Mouse (Mus musculus): Measurements from ENCODE around the gene Olfr618. TPM values are rescaled to one million over a fixed set of nuclear protein-coding genes. Genes with fewer than 3 reads are reported as not detected.

Gene Olfr618
- not detected for polyA plus RNA-seq (2014; fragmentation: Illumina TruSeq; extraction: RNeasy Lipid Tissue Mini Kit (QIAGEN cat#74804); ENCODE audit: insufficient read depth, low read depth, low replicate concordance)

DNA sequence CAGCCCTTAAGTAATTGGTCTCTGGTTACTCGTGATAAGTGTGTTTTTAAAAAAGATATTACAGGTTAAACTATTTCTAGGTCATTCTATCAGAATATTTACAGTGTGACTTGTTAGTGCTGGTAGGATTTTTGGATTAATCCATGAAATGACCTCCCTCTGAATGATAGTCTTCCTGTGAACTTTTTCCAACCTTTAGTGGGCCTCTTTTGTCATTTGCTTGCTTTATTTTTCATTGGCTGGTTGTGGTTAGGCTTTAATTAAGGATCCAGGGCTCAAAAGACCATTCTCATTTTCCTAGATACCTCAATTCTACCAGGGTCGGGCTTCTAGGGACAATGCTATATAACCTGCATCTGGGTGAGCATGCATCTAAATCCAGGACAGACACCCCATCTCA, at the start of gene Olfr618:
Olfr618 (plus strand) TSS at position 301 of the 400 bp plus-strand sequence.

DNA sequence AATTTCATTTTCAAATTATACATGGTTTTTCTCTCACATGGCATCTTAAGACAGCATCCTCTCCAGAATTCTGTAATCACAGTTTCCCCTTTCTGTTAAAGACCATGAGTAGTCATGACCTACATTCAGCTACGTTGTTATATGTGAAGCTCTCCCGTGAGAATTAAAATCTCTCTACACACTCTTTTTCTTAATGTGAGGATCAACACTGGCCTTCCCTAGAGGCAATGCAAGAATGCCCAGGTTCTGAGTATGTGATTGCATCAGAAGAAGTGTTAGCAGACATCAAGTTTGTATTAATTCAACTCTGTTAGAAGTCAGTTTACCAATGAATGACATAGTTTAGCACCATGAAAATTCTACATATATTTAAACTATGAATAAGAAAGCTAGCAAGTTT, 47.3 kb upstream of the Olfr618 start, which contains the start of gene Olfr612:
Olfr612 (minus strand) TSS at position 101 of the 400 bp plus-strand sequence.

DNA sequence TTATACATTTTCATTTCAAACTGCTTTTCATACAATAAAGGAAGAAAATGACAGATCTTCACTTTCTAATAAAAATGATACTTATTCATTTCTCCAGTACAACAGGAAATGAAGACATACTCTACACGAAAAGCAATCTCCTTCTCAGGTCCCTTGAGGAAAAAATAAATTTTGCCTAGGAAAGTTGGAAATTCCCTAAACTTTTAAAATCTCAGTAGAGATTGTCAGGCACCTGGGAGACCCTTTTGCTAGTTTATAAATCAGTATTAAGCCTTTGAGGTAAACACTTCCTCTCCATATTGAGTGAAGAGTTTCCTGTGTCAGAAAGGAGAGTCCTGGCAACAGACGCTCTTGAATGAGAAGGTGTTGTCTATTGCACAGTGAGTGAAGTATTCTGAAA, 42.1 kb upstream of the Olfr618 start, which contains the start of gene Olfr613:
Olfr613 (plus strand) TSS at position 301 of the 400 bp plus-strand sequence.

DNA sequence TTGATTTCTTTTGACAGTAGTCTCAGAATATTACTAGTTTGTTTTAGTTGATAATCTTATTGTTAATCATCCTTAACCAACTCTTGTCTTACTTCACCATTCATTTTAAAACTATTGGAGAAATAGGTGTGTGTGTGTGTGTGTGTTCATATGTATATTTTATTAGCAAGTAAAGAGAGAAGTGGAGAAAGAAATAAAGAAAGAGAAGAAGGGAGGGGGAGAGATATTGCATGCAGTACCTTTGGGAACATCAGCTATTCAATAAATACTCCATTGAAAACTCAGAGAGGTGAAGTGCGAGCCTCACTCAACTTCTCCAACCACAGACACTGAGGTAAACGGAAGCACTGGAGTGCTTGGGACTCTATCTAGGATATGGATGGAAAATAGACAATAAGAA, 34.1 kb upstream of the Olfr618 start, which contains the start of gene Olfr615:
Olfr615 (plus strand) TSS at position 301 of the 400 bp plus-strand sequence.

DNA sequence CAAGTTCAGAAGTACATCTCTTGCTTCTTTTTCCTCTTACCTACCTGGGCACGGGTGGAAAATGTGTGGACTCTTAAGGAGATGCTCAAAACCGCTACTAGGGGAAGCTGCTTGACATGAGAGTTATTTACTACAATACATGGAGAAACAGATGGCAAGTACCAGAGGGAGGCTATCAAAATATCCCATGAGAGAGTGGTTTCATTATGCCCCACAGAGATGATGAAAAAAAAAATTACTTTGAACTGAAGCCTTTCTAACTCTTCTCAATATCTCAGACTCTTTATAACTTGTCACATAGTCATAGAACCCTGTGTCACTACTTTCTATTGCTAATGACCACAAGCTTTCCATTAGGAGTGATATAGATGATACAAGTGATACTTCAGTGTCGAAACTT, 20.9 kb upstream of the Olfr618 start, which contains the start of gene Olfr616:
Olfr616 (minus strand) TSS at position 101 of the 400 bp plus-strand sequence.

DNA sequence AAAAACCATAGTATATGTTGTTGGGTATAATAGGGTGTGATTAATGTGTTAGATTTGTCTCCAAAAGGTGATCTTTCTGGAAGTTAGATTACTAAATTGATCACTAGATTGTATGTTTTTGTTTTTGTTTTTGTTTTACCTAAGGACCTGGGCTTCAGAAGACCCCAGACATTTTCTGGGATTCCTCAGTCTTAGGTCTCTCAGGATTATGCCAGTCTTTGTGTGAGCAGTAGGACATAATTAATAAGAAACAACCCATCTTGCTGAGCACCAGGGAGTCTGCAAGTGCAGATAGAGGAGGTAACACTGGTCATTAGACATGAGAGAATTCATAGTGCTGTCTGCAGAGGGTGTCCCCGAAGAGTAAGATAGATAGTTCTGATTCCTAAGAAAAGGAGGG, 17.1 kb upstream of the Olfr618 start, which contains the start of gene Olfr617:
Olfr617 (plus strand) TSS at position 301 of the 400 bp plus-strand sequence.

DNA sequence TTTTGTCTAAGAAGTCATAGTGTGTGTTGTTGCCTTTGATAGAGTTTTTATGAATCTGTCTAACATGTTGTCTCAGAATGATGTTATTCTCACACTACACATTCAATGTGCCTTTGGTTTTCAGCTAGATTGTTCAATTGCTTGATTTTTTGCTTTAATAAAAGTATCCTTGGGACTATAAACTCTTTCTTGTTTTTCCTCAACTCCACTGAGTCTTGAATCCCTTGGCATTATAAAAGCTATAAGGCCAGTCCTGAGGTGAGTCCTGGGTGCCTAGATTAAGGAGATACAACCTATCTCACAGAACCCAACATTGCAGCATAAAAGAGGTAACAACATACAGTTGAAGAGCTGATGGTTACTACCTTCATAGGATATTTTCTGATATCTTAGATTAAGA, 10.4 kb downstream of the Olfr618 start, which contains the start of gene Olfr619:
Olfr619 (plus strand) TSS at position 301 of the 400 bp plus-strand sequence.

DNA sequence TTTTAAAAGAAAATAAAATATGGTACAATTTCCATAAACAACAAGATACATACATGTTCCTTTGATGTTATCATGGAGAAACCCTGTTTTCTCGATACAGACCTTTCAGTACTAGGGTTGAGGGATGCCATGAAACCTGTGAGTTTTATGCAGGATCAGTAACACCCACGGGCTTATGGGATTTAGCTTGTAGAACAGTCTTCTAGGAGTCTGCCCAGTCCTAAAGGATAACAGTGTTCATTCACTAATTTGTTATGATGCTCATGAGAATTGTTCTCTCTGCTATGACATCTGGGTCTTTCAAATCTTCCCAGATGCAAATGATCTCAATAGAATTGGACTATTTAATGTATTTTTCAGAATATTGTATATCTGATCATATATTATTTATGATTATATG, 22.5 kb downstream of the Olfr618 start, which contains the start of gene Olfr620:
Olfr620 (minus strand) TSS at position 101 of the 400 bp plus-strand sequence.

DNA sequence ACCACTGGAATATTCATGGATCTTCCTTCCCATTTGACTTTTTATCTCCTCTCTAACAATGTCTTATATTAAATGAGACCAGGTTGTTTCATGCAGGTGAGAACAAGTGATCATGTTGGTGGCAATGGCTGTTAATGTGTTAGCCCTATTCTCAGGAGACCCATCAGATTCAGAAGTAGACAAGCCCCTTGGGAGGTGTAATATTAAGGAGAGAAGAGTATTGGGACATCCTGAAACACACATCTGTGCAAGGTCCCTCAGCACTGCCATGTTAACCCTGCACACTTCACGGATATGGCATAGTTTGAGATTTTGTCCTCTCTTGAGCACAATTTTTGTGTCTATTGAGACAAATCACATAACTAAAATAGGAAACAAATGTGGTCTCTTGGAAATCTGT, 52.7 kb downstream of the Olfr618 start, which contains the start of gene Olfr622:
Olfr622 (minus strand) TSS at position 101 of the 400 bp plus-strand sequence.

Other genes starting within 250 kb of the Olfr618 start
- gene Olfr600, start 240.4 kb upstream of the Olfr618 start, polyA plus RNA-seq (2014; fragmentation: Illumina TruSeq; extraction: RNeasy Lipid Tissue Mini Kit (QIAGEN cat#74804); ENCODE audit: insufficient read depth, low read depth, low replicate concordance) = not detected
- gene Olfr601, start 227.4 kb upstream of the Olfr618 start, polyA plus RNA-seq (2014; fragmentation: Illumina TruSeq; extraction: RNeasy Lipid Tissue Mini Kit (QIAGEN cat#74804); ENCODE audit: insufficient read depth, low read depth, low replicate concordance) = not detected
- not detected for gene Olfr603, start 203.9 kb upstream of the Olfr618 start, polyA plus RNA-seq (2014; fragmentation: Illumina TruSeq; extraction: RNeasy Lipid Tissue Mini Kit (QIAGEN cat#74804); ENCODE audit: insufficient read depth, low read depth, low replicate concordance)
- gene Usp17lc, start 175.0 kb upstream of the Olfr618 start, polyA plus RNA-seq (2014; fragmentation: Illumina TruSeq; extraction: RNeasy Lipid Tissue Mini Kit (QIAGEN cat#74804); ENCODE audit: insufficient read depth, low read depth, low replicate concordance) = not detected
- not detected for gene Olfr605, start 144.7 kb upstream of the Olfr618 start, polyA plus RNA-seq (2014; fragmentation: Illumina TruSeq; extraction: RNeasy Lipid Tissue Mini Kit (QIAGEN cat#74804); ENCODE audit: insufficient read depth, low read depth, low replicate concordance)
- gene Olfr606, start 141.1 kb upstream of the Olfr618 start, polyA plus RNA-seq (2014; fragmentation: Illumina TruSeq; extraction: RNeasy Lipid Tissue Mini Kit (QIAGEN cat#74804); ENCODE audit: insufficient read depth, low read depth, low replicate concordance) = not detected
- not detected for gene Olfr607, start 126.0 kb upstream of the Olfr618 start, polyA plus RNA-seq (2014; fragmentation: Illumina TruSeq; extraction: RNeasy Lipid Tissue Mini Kit (QIAGEN cat#74804); ENCODE audit: insufficient read depth, low read depth, low replicate concordance)
- not detected for gene Olfr608, start 120.2 kb upstream of the Olfr618 start, polyA plus RNA-seq (2014; fragmentation: Illumina TruSeq; extraction: RNeasy Lipid Tissue Mini Kit (QIAGEN cat#74804); ENCODE audit: insufficient read depth, low read depth, low replicate concordance)
- gene Olfr609, start 92.0 kb upstream of the Olfr618 start, polyA plus RNA-seq (2014; fragmentation: Illumina TruSeq; extraction: RNeasy Lipid Tissue Mini Kit (QIAGEN cat#74804); ENCODE audit: insufficient read depth, low read depth, low replicate concordance) = not detected
- gene Olfr610, start 78.0 kb upstream of the Olfr618 start, polyA plus RNA-seq (2014; fragmentation: Illumina TruSeq; extraction: RNeasy Lipid Tissue Mini Kit (QIAGEN cat#74804); ENCODE audit: insufficient read depth, low read depth, low replicate concordance) = not detected
- gene Olfr611, start 69.3 kb upstream of the Olfr618 start, polyA plus RNA-seq (2014; fragmentation: Illumina TruSeq; extraction: RNeasy Lipid Tissue Mini Kit (QIAGEN cat#74804); ENCODE audit: insufficient read depth, low read depth, low replicate concordance) = not detected
- not detected for gene Olfr612, start 47.4 kb upstream of the Olfr618 start, polyA plus RNA-seq (2014; fragmentation: Illumina TruSeq; extraction: RNeasy Lipid Tissue Mini Kit (QIAGEN cat#74804); ENCODE audit: insufficient read depth, low read depth, low replicate concordance)
- gene Olfr613, start 42.0 kb upstream of the Olfr618 start, polyA plus RNA-seq (2014; fragmentation: Illumina TruSeq; extraction: RNeasy Lipid Tissue Mini Kit (QIAGEN cat#74804); ENCODE audit: insufficient read depth, low read depth, low replicate concordance) = not detected
- gene Olfr615, start 34.0 kb upstream of the Olfr618 start, polyA plus RNA-seq (2014; fragmentation: Illumina TruSeq; extraction: RNeasy Lipid Tissue Mini Kit (QIAGEN cat#74804); ENCODE audit: insufficient read depth, low read depth, low replicate concordance) = not detected
- not detected for gene Olfr616, start 21.0 kb upstream of the Olfr618 start, polyA plus RNA-seq (2014; fragmentation: Illumina TruSeq; extraction: RNeasy Lipid Tissue Mini Kit (QIAGEN cat#74804); ENCODE audit: insufficient read depth, low read depth, low replicate concordance)
- not detected for gene Olfr617, start 17.0 kb upstream of the Olfr618 start, polyA plus RNA-seq (2014; fragmentation: Illumina TruSeq; extraction: RNeasy Lipid Tissue Mini Kit (QIAGEN cat#74804); ENCODE audit: insufficient read depth, low read depth, low replicate concordance)
- not detected for gene Olfr619, start 10.5 kb downstream of the Olfr618 start, polyA plus RNA-seq (2014; fragmentation: Illumina TruSeq; extraction: RNeasy Lipid Tissue Mini Kit (QIAGEN cat#74804); ENCODE audit: insufficient read depth, low read depth, low replicate concordance)
- not detected for gene Olfr620, start 22.4 kb downstream of the Olfr618 start, polyA plus RNA-seq (2014; fragmentation: Illumina TruSeq; extraction: RNeasy Lipid Tissue Mini Kit (QIAGEN cat#74804); ENCODE audit: insufficient read depth, low read depth, low replicate concordance)
- not detected for gene Olfr622, start 52.6 kb downstream of the Olfr618 start, polyA plus RNA-seq (2014; fragmentation: Illumina TruSeq; extraction: RNeasy Lipid Tissue Mini Kit (QIAGEN cat#74804); ENCODE audit: insufficient read depth, low read depth, low replicate concordance)
- not detected for gene Olfr623, start 73.6 kb downstream of the Olfr618 start, polyA plus RNA-seq (2014; fragmentation: Illumina TruSeq; extraction: RNeasy Lipid Tissue Mini Kit (QIAGEN cat#74804); ENCODE audit: insufficient read depth, low read depth, low replicate concordance)
- gene Olfr624, start 81.1 kb downstream of the Olfr618 start, polyA plus RNA-seq (2014; fragmentation: Illumina TruSeq; extraction: RNeasy Lipid Tissue Mini Kit (QIAGEN cat#74804); ENCODE audit: insufficient read depth, low read depth, low replicate concordance) = 0.04 TPM
- gene Olfr625-ps1, start 92.6 kb downstream of the Olfr618 start, polyA plus RNA-seq (2014; fragmentation: Illumina TruSeq; extraction: RNeasy Lipid Tissue Mini Kit (QIAGEN cat#74804); ENCODE audit: insufficient read depth, low read depth, low replicate concordance) = not detected
- not detected for gene Olfr243, start 124.6 kb downstream of the Olfr618 start, polyA plus RNA-seq (2014; fragmentation: Illumina TruSeq; extraction: RNeasy Lipid Tissue Mini Kit (QIAGEN cat#74804); ENCODE audit: insufficient read depth, low read depth, low replicate concordance)
- gene Olfr628, start 140.3 kb downstream of the Olfr618 start, polyA plus RNA-seq (2014; fragmentation: Illumina TruSeq; extraction: RNeasy Lipid Tissue Mini Kit (QIAGEN cat#74804); ENCODE audit: insufficient read depth, low read depth, low replicate concordance) = not detected
- not detected for gene Olfr629, start 154.8 kb downstream of the Olfr618 start, polyA plus RNA-seq (2014; fragmentation: Illumina TruSeq; extraction: RNeasy Lipid Tissue Mini Kit (QIAGEN cat#74804); ENCODE audit: insufficient read depth, low read depth, low replicate concordance)
- gene Olfr630, start 167.2 kb downstream of the Olfr618 start, polyA plus RNA-seq (2014; fragmentation: Illumina TruSeq; extraction: RNeasy Lipid Tissue Mini Kit (QIAGEN cat#74804); ENCODE audit: insufficient read depth, low read depth, low replicate concordance) = not detected
- not detected for gene Olfr69, start 181.5 kb downstream of the Olfr618 start, polyA plus RNA-seq (2014; fragmentation: Illumina TruSeq; extraction: RNeasy Lipid Tissue Mini Kit (QIAGEN cat#74804); ENCODE audit: insufficient read depth, low read depth, low replicate concordance)
- gene Olfr68, start 189.6 kb downstream of the Olfr618 start, polyA plus RNA-seq (2014; fragmentation: Illumina TruSeq; extraction: RNeasy Lipid Tissue Mini Kit (QIAGEN cat#74804); ENCODE audit: insufficient read depth, low read depth, low replicate concordance) = not detected
- gene Olfr67, start 201.7 kb downstream of the Olfr618 start, polyA plus RNA-seq (2014; fragmentation: Illumina TruSeq; extraction: RNeasy Lipid Tissue Mini Kit (QIAGEN cat#74804); ENCODE audit: insufficient read depth, low read depth, low replicate concordance) = not detected
- 3,244 TPM for gene Hbb-bt, start 223.9 kb downstream of the Olfr618 start, polyA plus RNA-seq (2014; fragmentation: Illumina TruSeq; extraction: RNeasy Lipid Tissue Mini Kit (QIAGEN cat#74804); ENCODE audit: insufficient read depth, low read depth, low replicate concordance)
- gene Hbb-bs, start 238.0 kb downstream of the Olfr618 start, polyA plus RNA-seq (2014; fragmentation: Illumina TruSeq; extraction: RNeasy Lipid Tissue Mini Kit (QIAGEN cat#74804); ENCODE audit: insufficient read depth, low read depth, low replicate concordance) = 22,942 TPM